Mouse (Mus musculus) C2C12 (cell line): ENCODE results near the gene Apoc2. TPM values are rescaled to one million over a fixed set of nuclear protein-coding genes. Genes with fewer than 3 reads are reported as not detected.

ENCODE experiments used
- H3K27me3 ChIP-seq: one replicate; pipeline ENCODE4 v1.6.1; 2011; ENCODE audit not compliant: control insufficient read depth, insufficient read depth, insufficient read length
- H3K36me3 ChIP-seq: one replicate; pipeline ENCODE4 v1.6.1; 2011; ENCODE audit not compliant: control insufficient read depth, insufficient read depth
- H3K4me3 ChIP-seq: one replicate; pipeline ENCODE4 v1.5.1; 2011; ENCODE audit warnings: mild to moderate bottlenecking, control low read depth; ENCODE audit not compliant: poor library complexity, insufficient read depth, severe bottlenecking
- H3K79me2 ChIP-seq: one replicate; pipeline ENCODE4 v1.6.1; 2011; ENCODE audit not compliant: control insufficient read depth, insufficient read depth
- H3K79me3 ChIP-seq: one replicate; pipeline ENCODE4 v1.6.1; 2011; ENCODE audit warnings: low read depth, control low read depth
- H3ac ChIP-seq: one replicate; pipeline ENCODE3; 2011; ENCODE audit warnings: low read depth; ENCODE audit not compliant: control insufficient read depth, insufficient read length
- CEBPB ChIP-seq: IDR thresholded peaks from one replicate; pipeline ENCODE4 v1.6.1; 2011; ENCODE audit warnings: low read depth, mild to moderate bottlenecking, control low read depth, moderate library complexity
- CTCF ChIP-seq: IDR thresholded peaks from one replicate; pipeline ENCODE4 v1.5.1; 2011; ENCODE audit not compliant: control insufficient read depth, insufficient read depth, insufficient read length
- FOSL1 ChIP-seq: IDR thresholded peaks from one replicate; pipeline ENCODE4 v1.8.0; 2011; ENCODE audit warnings: mild to moderate bottlenecking, low read length; ENCODE audit not compliant: poor library complexity, insufficient read depth, severe bottlenecking
- MAX ChIP-seq: IDR thresholded peaks from one replicate; pipeline ENCODE4 v1.6.1; 2011; ENCODE audit warnings: mild to moderate bottlenecking, control low read depth
- MYOD1 ChIP-seq: IDR thresholded peaks from one replicate; pipeline ENCODE4 v1.6.1; 2011; ENCODE audit warnings: low read depth; ENCODE audit not compliant: control insufficient read depth, insufficient read length
- MYOG ChIP-seq: IDR thresholded peaks from one replicate; pipeline ENCODE4 v1.6.1; 2011; ENCODE audit not compliant: control insufficient read depth, insufficient read length; ENCODE audit errors: extremely low read depth
- USF1 ChIP-seq: IDR thresholded peaks from one replicate; pipeline ENCODE4 v1.6.1; 2011; ENCODE audit warnings: low read depth, mild to moderate bottlenecking, control low read depth, moderate library complexity
- polyA plus RNA-seq: library from polyadenylated mRNA; unstranded; fragments of >200 nt; fragmentation: generic; extraction: Trizol; gene quantifications from one replicate; pipeline ENCODE4 v1.2.1, GENCODE M21; 2012; ENCODE audit warnings: missing spikeins

Gene Apoc2
- polyA plus RNA-seq, 1 experiment, result not detected

DNA sequence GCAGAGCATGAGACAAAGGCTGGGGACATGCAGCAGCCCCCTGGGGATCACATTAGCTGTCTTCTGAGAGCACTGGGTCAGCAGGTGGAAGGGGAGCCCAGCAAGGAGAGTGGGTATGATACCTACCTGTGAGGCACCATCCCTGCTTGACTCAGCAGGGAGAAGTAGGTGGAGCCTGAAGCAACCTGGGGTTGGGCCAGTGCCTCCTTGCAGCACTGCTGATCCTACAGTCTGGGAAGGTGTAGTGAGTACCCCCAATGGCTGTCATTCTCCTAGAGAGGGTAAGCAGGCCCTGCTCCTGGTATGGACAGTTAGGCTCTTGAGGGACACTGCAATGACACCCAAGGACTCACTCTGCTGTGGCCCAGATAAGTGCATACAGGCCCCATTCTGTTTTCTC, 45.5 kb downstream of the Apoc2 start:
- no peaks in the 10 kb centered on the region for H3K79me2 ChIP-seq
- H3K36me3 ChIP-seq, result peaks cover 22% of the 10 kb centered on the region
- no peak overlapping the region for H3ac ChIP-seq
- no peaks in the 10 kb centered on the region for H3K27me3 ChIP-seq
- H3K79me3 ChIP-seq, result no peaks in the 10 kb centered on the region
- TF ChIP-seq CTCF, result no peak
- TF ChIP-seq MYOG, result no peak
- no peak for TF ChIP-seq USF1
- no peak for TF ChIP-seq CEBPB
- TF ChIP-seq MAX, result no peak
- no peak for TF ChIP-seq FOSL1
- TF ChIP-seq MYOD1, result no peak
- H3K4me3 ChIP-seq, result no peak overlapping the region

GRCm38 (mm10) chr7:19629361-19629734, 48.4 kb downstream of the Apoc2 start, which contains the start of gene Relb:
Gene Relb, minus strand, starts transcription at chr7:19629438.
- Histone ChIP-seq H3K4me3 (peak within 1 kb of the TSS; percentile 45), H3ac (peak within 1 kb of the TSS; percentile 92), H3K79me3 (no peaks in the 10 kb centered on the region), H3K27me3 (no peaks in the 10 kb centered on the region), H3K79me2 (no peaks in the 10 kb centered on the region), H3K36me3 (peaks cover 7% of the 10 kb centered on the region)
- TF ChIP-seq FOSL1 (no peak), CTCF (no peak), MYOG (no peak), USF1 (peak; percentile 90), CEBPB (no peak), MYOD1 (no peak), MAX (no peak)

GRCm38 (mm10) chr7:19628536-19629360, 49.0 kb downstream of the Apoc2 start:
- Histone ChIP-seq H3K79me2 (no peaks in the 10 kb centered on the region), H3K36me3 (peaks cover 3% of the 10 kb centered on the region), H3K79me3 (no peaks in the 10 kb centered on the region), H3ac (peak overlapping the region; percentile 92), H3K4me3 (peak overlapping the region; percentile 45), H3K27me3 (no peaks in the 10 kb centered on the region)
- TF ChIP-seq MYOD1 (no peak), MYOG (no peak), USF1 (no peak)

GRCm38 (mm10) chr7:19628192-19628535, 49.6 kb downstream of the Apoc2 start:
- Histone ChIP-seq H3K36me3 (no peaks in the 10 kb centered on the region), H3ac (no peak overlapping the region), H3K79me2 (no peaks in the 10 kb centered on the region), H3K27me3 (no peaks in the 10 kb centered on the region), H3K4me3 (no peak overlapping the region), H3K79me3 (no peaks in the 10 kb centered on the region)
- TF ChIP-seq USF1 (no peak), MAX (no peak), MYOG (no peak), MYOD1 (no peak)

GRCm38 (mm10) chr7:19627721-19628120, 50.0 kb downstream of the Apoc2 start:
- Histone ChIP-seq H3K79me2 (no peaks in the 10 kb centered on the region), H3ac (no peak overlapping the region), H3K27me3 (no peaks in the 10 kb centered on the region), H3K4me3 (no peak overlapping the region), H3K36me3 (no peaks in the 10 kb centered on the region), H3K79me3 (no peaks in the 10 kb centered on the region)
- TF ChIP-seq MYOD1 (no peak), USF1 (no peak), CTCF (no peak), MYOG (no peak), FOSL1 (no peak), MAX (no peak), CEBPB (no peak)

GRCm38 (mm10) chr7:19623433-19623832, 54.3 kb downstream of the Apoc2 start:
- Histone ChIP-seq H3K79me3 (no peaks in the 10 kb centered on the region), H3K36me3 (no peaks in the 10 kb centered on the region), H3K4me3 (no peak overlapping the region), H3K79me2 (no peaks in the 10 kb centered on the region), H3ac (no peak overlapping the region), H3K27me3 (no peaks in the 10 kb centered on the region)
- TF ChIP-seq MYOG (no peak), MYOD1 (no peak), CTCF (no peak), CEBPB (no peak)
